Mouse (Mus musculus) heart, adult 2 months (tissue): ENCODE results near the gene Acbd6. TPM values are rescaled to one million over a fixed set of nuclear protein-coding genes. Genes with fewer than 3 reads are reported as not detected.
A peak's percentile ranks its signal among the peaks of the same experiment; 100 is the strongest.

Source experiments
- DNase-seq, 2 experiments: peaks; one replicate each; pipeline ENCODE4 v3.0.0; 2021
- H3K27ac ChIP-seq: fragments of 200-600 bp; 2 replicates; pipeline ENCODE4 v1.8.1; 2022
- H3K27me3 ChIP-seq: fragments of 200-500 bp; 2 replicates; pipeline ENCODE4 v1.6.1; 2012; ENCODE audit warnings: mild to moderate bottlenecking, low read length, inconsistent platforms, mixed read lengths; ENCODE audit not compliant: control insufficient read depth, insufficient read depth
- H3K36me3 ChIP-seq: fragments of 200-500 bp; 2 replicates; pipeline ENCODE4 v1.6.1; 2012; ENCODE audit warnings: low read length, inconsistent platforms; ENCODE audit not compliant: control insufficient read depth, insufficient read depth
- H3K4me1 ChIP-seq: fragments of 200-500 bp; 2 replicates; pipeline ENCODE4 v1.6.1; 2011; ENCODE audit warnings: low read length; ENCODE audit not compliant: control insufficient read depth, insufficient read depth
- H3K4me3 ChIP-seq: fragments of 200-600 bp; 2 replicates; pipeline ENCODE4 v1.8.1; 2022
- H3K79me2 ChIP-seq: fragments of 200-500 bp; replicated peaks from 2 replicates; pipeline ENCODE4 v1.6.1; 2012; ENCODE audit warnings: mild to moderate bottlenecking, inconsistent platforms, low read length, moderate library complexity, mixed read lengths; ENCODE audit not compliant: control insufficient read depth, insufficient read depth
- H3K9ac ChIP-seq: fragments of 200-500 bp; 2 replicates; pipeline ENCODE4 v1.6.1; 2012; ENCODE audit warnings: low read depth, mild to moderate bottlenecking, control low read depth, inconsistent platforms, low read length, mixed read lengths
- CTCF ChIP-seq: fragments of 200-600 bp; IDR thresholded peaks from 2 replicates; pipeline ENCODE4 v1.8.1; 2022; ENCODE audit warnings: antibody characterized with exemption, mild to moderate bottlenecking, moderate library complexity
- EP300 ChIP-seq: fragments of 200-500 bp; IDR thresholded peaks from 2 replicates; pipeline ENCODE4 v1.6.1; 2011; ENCODE audit warnings: low read depth, low read length, control low read depth; ENCODE audit not compliant: insufficient read depth
- POLR2A ChIP-seq: fragments of 200-500 bp; IDR thresholded peaks from 2 replicates; pipeline ENCODE4 v1.6.1; 2011; ENCODE audit warnings: mild to moderate bottlenecking, low read depth, low read length, control low read depth; ENCODE audit not compliant: insufficient read depth
- WGBS: fragments of 180-500 bp; shearing (Covaris S2); methylation state at CpG from one replicate; pipeline ENCODE4 v1.1.7; 2018; 5-methylcytosine and 5-hydroxymethylcytosine counted together
- intact Hi-C: fragments of 180-260 bp; cut with DNase I; formaldehyde crosslinking; loops from one replicate; pipeline ENCODE4 v1.15.1; 2025
- polyA plus RNA-seq: library from polyadenylated mRNA; depleted of rRNA; stranded (reverse); fragments of >200 nt; gene quantifications from 2 replicates; pipeline ENCODE4 v1.2.3, GENCODE M21; 2012
- total RNA-seq, 2 experiments: library from RNA; stranded (reverse); gene quantifications; 2 replicates each; pipeline ENCODE4 v1.2.3; 2021

Acbd6 gene
- total and polyA plus RNA-seq, 3 experiments: 55.7 to 63.6 (median 57.1) TPM

DNA sequence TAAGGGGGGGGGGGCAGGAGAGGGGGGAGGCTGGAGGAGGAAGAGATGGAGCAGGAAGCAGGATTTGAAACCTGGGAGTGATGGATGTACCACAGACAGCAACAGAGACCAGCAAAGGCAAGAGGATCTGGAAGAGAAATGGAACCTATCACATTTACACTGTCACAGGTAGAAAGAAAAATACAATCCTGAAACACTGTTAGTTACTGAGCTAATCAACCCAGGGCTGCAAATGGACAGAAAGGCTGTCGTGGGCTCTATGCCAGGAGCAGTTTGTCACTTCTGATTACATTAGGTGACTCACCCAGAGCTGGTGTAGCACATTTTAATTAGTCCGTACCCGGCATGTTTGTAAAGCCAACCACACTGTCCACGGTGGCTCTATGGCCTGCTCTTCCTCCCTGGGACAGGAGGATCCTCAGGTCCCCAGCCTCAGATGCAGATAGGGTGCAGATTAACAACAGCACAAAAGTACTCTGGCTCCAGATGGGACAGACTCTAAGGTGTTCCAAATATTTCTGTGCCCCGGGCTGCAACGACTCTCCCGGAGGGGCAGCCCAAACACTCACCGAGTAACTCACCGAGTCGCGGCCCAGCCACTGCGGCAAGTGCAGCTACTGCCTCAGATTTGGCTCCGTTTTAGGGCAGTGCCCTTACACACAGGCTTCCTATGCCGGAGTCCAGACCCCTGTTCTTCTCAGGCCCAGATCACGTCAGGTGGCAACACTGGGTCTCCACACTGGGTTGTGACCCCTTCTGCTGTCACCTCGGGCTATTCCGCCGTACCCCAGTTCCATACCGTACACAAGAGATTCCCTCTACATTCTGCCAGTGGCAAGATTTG is 28.6 kb upstream of the Acbd6 start:
- H3K4me1 ChIP-seq: peaks cover 1% of the 10 kb centered on the region
- 73% methylated on average over 19 of the region's 19 CpGs for WGBS

GRCm38 (mm10) chr1:155530561-155531457 is 27.1 kb upstream of the Acbd6 start:
- Histone ChIP-seq H3K4me3 (peak overlapping the region; percentile 22; the same call in 1 of the 2 replicates), H3K4me1 (peaks cover 1% of the 10 kb centered on the region), H3K36me3 (no peaks in the 10 kb centered on the region), H3K79me2 (no peaks in the 10 kb centered on the region), H3K27ac (peak overlapping the region; percentile 45), H3K27me3 (no peaks in the 10 kb centered on the region), H3K9ac (no peak overlapping the region)
- intact Hi-C loops: loop anchor here (5.0 kb wide), 2 partner anchors 114 to 494 kb away; partner anchors contain the start of gene Xpr1
- peak in 1 of 2 experiments; percentile 11 for DNase-seq
- TF ChIP-seq POLR2A (no peak), EP300 (no peak), CTCF (no peak)
- 72% methylated on average over 21 of the region's 21 CpGs for WGBS

More for the DNA sequence above, 28.6 kb upstream of the Acbd6 start:
- TF ChIP-seq EP300 (no peak), POLR2A (no peak), CTCF (no peak)
- Histone ChIP-seq H3K4me3 (no peak overlapping the region), H3K36me3 (peaks cover 4% of the 10 kb centered on the region; the same call in 1 of the 2 replicates), H3K27ac (no peak overlapping the region), H3K79me2 (no peaks in the 10 kb centered on the region), H3K9ac (no peak overlapping the region), H3K27me3 (no peaks in the 10 kb centered on the region)
- DNase-seq: no peak
- intact Hi-C loops: no loop called here

- Histone ChIP-seq H3K27ac (no peak overlapping the region), H3K9ac (no peak overlapping the region), H3K36me3 (no peaks in the 10 kb centered on the region), H3K79me2 (no peaks in the 10 kb centered on the region), H3K4me3 (no peak overlapping the region), H3K4me1 (peaks cover 1% of the 10 kb centered on the region), H3K27me3 (no peaks in the 10 kb centered on the region)
- intact Hi-C loops: loop anchor here (5.0 kb wide), 2 partner anchors 115 to 495 kb away; partner anchors contain the start of gene Xpr1
- WGBS: 95% methylated on average over 5 of the region's 5 CpGs
- no peak for DNase-seq
- TF ChIP-seq EP300: no peak
- TF ChIP-seq CTCF: no peak
- TF ChIP-seq POLR2A: no peak
These were observed 25.5 kb upstream of the Acbd6 start for GRCm38 (mm10) chr1:155532396-155532795.

GRCm38 (mm10) chr1:155532833-155533688 is 24.9 kb upstream of the Acbd6 start:
- Histone ChIP-seq H3K36me3 (no peaks in the 10 kb centered on the region), H3K79me2 (no peaks in the 10 kb centered on the region), H3K27ac (no peak overlapping the region), H3K9ac (no peak overlapping the region), H3K4me1 (peaks cover 1% of the 10 kb centered on the region), H3K4me3 (no peak overlapping the region), H3K27me3 (no peaks in the 10 kb centered on the region)
- no peak for TF ChIP-seq CTCF
- no peak for TF ChIP-seq POLR2A
- TF ChIP-seq EP300: no peak
- 39% methylated on average over 9 of the region's 9 CpGs for WGBS
- intact Hi-C loops: loop anchor here (5.0 kb wide), 2 partner anchors 116 to 496 kb away; partner anchors contain the start of gene Xpr1
- DNase-seq: peak; percentile 43 to 67

DNA sequence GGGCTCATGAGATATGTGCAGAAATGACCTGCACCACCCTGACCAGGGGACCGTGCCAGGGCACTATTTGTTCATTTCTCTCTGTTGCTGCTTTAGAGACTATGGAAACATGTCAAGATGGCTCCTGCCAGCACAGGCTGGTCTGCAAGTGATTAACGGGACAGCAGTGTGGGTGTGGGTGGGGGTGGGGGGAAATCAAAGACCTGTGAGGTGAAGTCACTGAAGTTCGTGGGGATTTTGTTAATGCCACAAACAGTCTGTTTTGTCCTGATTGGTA is 24.3 kb upstream of the Acbd6 start:
- intact Hi-C loops: loop anchor here (5.0 kb wide), 2 partner anchors 116 to 496 kb away; partner anchors contain the start of gene Xpr1
- no peak overlapping the region for H3K9ac ChIP-seq
- no peak overlapping the region for H3K27ac ChIP-seq
- WGBS: 60% methylated on average over 3 of the region's 3 CpGs
- peak in 1 of 2 experiments; percentile 8 for DNase-seq
- H3K4me1 ChIP-seq: peaks cover 1% of the 10 kb centered on the region
- H3K27me3 ChIP-seq: no peaks in the 10 kb centered on the region
- H3K36me3 ChIP-seq: no peaks in the 10 kb centered on the region
- no peak overlapping the region for H3K4me3 ChIP-seq
- TF ChIP-seq CTCF (no peak), EP300 (no peak), POLR2A (no peak)
- H3K79me2 ChIP-seq: no peaks in the 10 kb centered on the region
